Mouse (Mus musculus): Measurements from ENCODE around the gene 1810065E05Rik. TPM values are rescaled to one million over a fixed set of nuclear protein-coding genes. Genes with fewer than 3 reads are reported as not detected.
A peak's percentile ranks its signal among the peaks of the same experiment; 100 is the strongest.

The 1810065E05Rik gene
- total RNA-seq (2021), result not detected
- long read RNA-seq, result 0 reads

- DNase-seq (ENCODE audit: low spot score in 2 of 2), result no peak
Observed at GRCm38 (mm10) chr11:58420815-58421214, at the start of gene 1810065E05Rik. 1810065E05Rik (plus strand) TSS chr11:58421111.

- DNase-seq (ENCODE audit: low spot score in 2 of 2), result no peak
Observed at GRCm38 (mm10) chr11:58377273-58377672, 43.6 kb upstream of the 1810065E05Rik start.

- DNase-seq (ENCODE audit: low spot score in 2 of 2), result no peak
Observed at GRCm38 (mm10) chr11:58377686-58378085, 43.2 kb upstream of the 1810065E05Rik start.

- DNase-seq (ENCODE audit: low spot score in 2 of 2), result peak in 1 of 2 experiments; percentile 63
Observed at GRCm38 (mm10) chr11:58378763-58379278, 42.1 kb upstream of the 1810065E05Rik start, which contains the start of gene Lypd8. Lypd8 (plus strand) TSS chr11:58379043.

GRCm38 (mm10) chr11:58379516-58379915, 41.4 kb upstream of the 1810065E05Rik start:
- DNase-seq (ENCODE audit: low spot score in 2 of 2), result no peak

GRCm38 (mm10) chr11:58382471-58382870, 38.4 kb upstream of the 1810065E05Rik start:
- DNase-seq (ENCODE audit: low spot score in 2 of 2), result peak; percentile 39 to 74

GRCm38 (mm10) chr11:58399985-58400645, 20.8 kb upstream of the 1810065E05Rik start:
- no peak for DNase-seq (ENCODE audit: low spot score in 2 of 2)

- no peak for DNase-seq (ENCODE audit: low spot score in 2 of 2)
Observed at GRCm38 (mm10) chr11:58400655-58401054, 20.3 kb upstream of the 1810065E05Rik start.

GRCm38 (mm10) chr11:58408066-58408465, 12.8 kb upstream of the 1810065E05Rik start:
- DNase-seq (ENCODE audit: low spot score in 2 of 2), result no peak

GRCm38 (mm10) chr11:58418336-58418735, 2.6 kb upstream of the 1810065E05Rik start:
- peak; percentile 46 to 62 for DNase-seq (ENCODE audit: low spot score in 2 of 2)

GRCm38 (mm10) chr11:58432259-58432658, 11.3 kb downstream of the 1810065E05Rik start, which contains the start of gene Gm12253:
Gm12253 (plus strand) TSS chr11:58432559.
- no peak for DNase-seq (ENCODE audit: low spot score in 2 of 2)

- DNase-seq (ENCODE audit: low spot score in 2 of 2), result no peak
Observed at GRCm38 (mm10) chr11:58437866-58438265, 17.0 kb downstream of the 1810065E05Rik start.

GRCm38 (mm10) chr11:58452759-58453158, 31.8 kb downstream of the 1810065E05Rik start, which contains the start of gene Lypd9:
Lypd9 (minus strand) TSS chr11:58452923.
- no peak for DNase-seq (ENCODE audit: low spot score in 2 of 2)

GRCm38 (mm10) chr11:58453592-58453991, 32.7 kb downstream of the 1810065E05Rik start:
- no peak for DNase-seq (ENCODE audit: low spot score in 2 of 2)

- no peak for DNase-seq (ENCODE audit: low spot score in 2 of 2)
Observed at GRCm38 (mm10) chr11:58462170-58462569, 41.3 kb downstream of the 1810065E05Rik start, which contains the start of gene Olfr30. Olfr30 (minus strand) TSS chr11:58462270.

Other genes with a start within 250 kb of the 1810065E05Rik start
- gene Mrpl22, start 249.4 kb upstream of the 1810065E05Rik start, total RNA-seq (2021), result 10 to 100 TPM; 32.4 to 37.6 TPM
- 1 to 10 TPM; 2.2 to 2.3 TPM for gene Igtp, start 221.6 kb upstream of the 1810065E05Rik start, total RNA-seq (2021)
- gene Irgm2, start 221.5 kb upstream of the 1810065E05Rik start, total RNA-seq (2021), result 1 to 10 TPM; 1.9 to 2.2 TPM
- not detected for gene 4930438A08Rik, start 146.3 kb upstream of the 1810065E05Rik start, total RNA-seq (2021)
- 10 to 100 TPM; 24.4 to 25.9 TPM for gene Zfp692, start 114.0 kb upstream of the 1810065E05Rik start, total RNA-seq (2021)
- 10 to 100 TPM; 43.4 to 43.5 TPM for gene Zfp672, start 90.8 kb upstream of the 1810065E05Rik start, total RNA-seq (2021)
- gene Sh3bp5l, start 90.4 kb upstream of the 1810065E05Rik start, total RNA-seq (2021), result 10 to 100 TPM; 48.9 to 55.4 TPM
- not detected for gene Lypd8, start 42.1 kb upstream of the 1810065E05Rik start, total RNA-seq (2021)
- not detected for gene Gm12253, start 11.4 kb downstream of the 1810065E05Rik start, total RNA-seq (2021)
- gene Lypd9, start 31.8 kb downstream of the 1810065E05Rik start, total RNA-seq (2021), result not detected
- not detected for gene Olfr30, start 41.2 kb downstream of the 1810065E05Rik start, total RNA-seq (2021)
- gene Olfr332, start 71.4 kb downstream of the 1810065E05Rik start, total RNA-seq (2021), result not detected
- not detected for gene Olfr331, start 81.5 kb downstream of the 1810065E05Rik start, total RNA-seq (2021)
- gene Olfr330, start 113.7 kb downstream of the 1810065E05Rik start, total RNA-seq (2021), result not detected
- gene Olfr329-ps, start 125.3 kb downstream of the 1810065E05Rik start, total RNA-seq (2021), result not detected
- under 1 TPM; 0.10 to 0.18 TPM for gene Olfr328, start 134.5 kb downstream of the 1810065E05Rik start, total RNA-seq (2021)
- gene Olfr224, start 149.4 kb downstream of the 1810065E05Rik start, total RNA-seq (2021), result not detected
- gene Olfr325, start 156.6 kb downstream of the 1810065E05Rik start, total RNA-seq (2021), result not detected
- not detected for gene Olfr324, start 174.0 kb downstream of the 1810065E05Rik start, total RNA-seq (2021)
- not detected for gene 2210407C18Rik, start 195.0 kb downstream of the 1810065E05Rik start, total RNA-seq (2021)
- under 1 TPM in 1 of 2 experiments, not detected in 1; 0.15 TPM for gene Olfr323, start 209.4 kb downstream of the 1810065E05Rik start, total RNA-seq (2021)
- gene Trim58, start 219.4 kb downstream of the 1810065E05Rik start, total RNA-seq (2021), result not detected
- gene Olfr322, start 237.7 kb downstream of the 1810065E05Rik start, total RNA-seq (2021), result not detected

Data from layer of hippocampus, adult 18-20 months (tissue).